Mouse (Mus musculus): ENCODE data around the gene Lclat1. TPM values are rescaled to one million over a fixed set of nuclear protein-coding genes. Genes with fewer than 3 reads are reported as not detected.
"Not testable (repeated sequence)": the region's sequence is repeated elsewhere in the genome, so short reads cannot be mapped to it uniquely, and the experiment has no call there.

The Lclat1 gene
- polyA plus RNA-seq, 1 experiment from 2014 or later: 29.2 TPM

- Histone ChIP-seq H3K36me3 (ENCODE audit: control insufficient read depth, insufficient read depth, low read length) (no peaks in the 10 kb centered on the region), H3K4me1 (replicated peaks; ENCODE audit: control insufficient read depth, insufficient read depth, low read length) (no peaks in the 10 kb centered on the region), H3K27ac (ENCODE audit: low read depth) (no peak overlapping the region), H3K27me3 (replicated peaks; ENCODE audit: control insufficient read depth, insufficient read depth, low read length) (no peaks in the 10 kb centered on the region), H3K9me3 (ENCODE audit: control insufficient read depth, low read length) (no peaks in the 10 kb centered on the region), H3K4me3 (ENCODE audit: low read depth, low read length) (no peak overlapping the region), H3K9ac (ENCODE audit: low read length) (no peak overlapping the region), H3K4me2 (ENCODE audit: low read length) (no peak overlapping the region)
- WGBS: 90% methylated on average over 2 of the region's 2 CpGs
- no peak for DNase-seq (ENCODE audit: low spot score)
- ATAC-seq (replicated peaks; ENCODE audit: low FRiP score, low TSS enrichment, low read depth): no peak
Measured at GRCm38 (mm10) chr17:73262558-73262957, 154.8 kb downstream of the Lclat1 start.

GRCm38 (mm10) chr17:73263077-73263501 is 155.3 kb downstream of the Lclat1 start:
- Histone ChIP-seq H3K4me3 (ENCODE audit: low read depth, low read length) (no peak overlapping the region), H3K27ac (ENCODE audit: low read depth) (no peak overlapping the region), H3K4me2 (ENCODE audit: low read length) (no peak overlapping the region), H3K9ac (ENCODE audit: low read length) (no peak overlapping the region), H3K36me3 (ENCODE audit: control insufficient read depth, insufficient read depth, low read length) (no peaks in the 10 kb centered on the region), H3K9me3 (ENCODE audit: control insufficient read depth, low read length) (no peaks in the 10 kb centered on the region), H3K27me3 (replicated peaks; ENCODE audit: control insufficient read depth, insufficient read depth, low read length) (no peaks in the 10 kb centered on the region), H3K4me1 (replicated peaks; ENCODE audit: control insufficient read depth, insufficient read depth, low read length) (no peaks in the 10 kb centered on the region)
- DNase-seq (ENCODE audit: low spot score): no peak
- ATAC-seq (replicated peaks; ENCODE audit: low FRiP score, low TSS enrichment, low read depth): 0 out of 2 replicates have a peak, but pooled peaks have one; percentile 18
- 81% methylated on average over 8 of the region's 8 CpGs for WGBS

GRCm38 (mm10) chr17:73270871-73271796 is 163.3 kb downstream of the Lclat1 start:
- Histone ChIP-seq H3K27ac (ENCODE audit: low read depth) (no peak overlapping the region), H3K4me3 (ENCODE audit: low read depth, low read length) (no peak overlapping the region), H3K4me1 (replicated peaks; ENCODE audit: control insufficient read depth, insufficient read depth, low read length) (no peaks in the 10 kb centered on the region), H3K4me2 (ENCODE audit: low read length) (no peak overlapping the region), H3K9me3 (ENCODE audit: control insufficient read depth, low read length) (no peaks in the 10 kb centered on the region), H3K36me3 (ENCODE audit: control insufficient read depth, insufficient read depth, low read length) (no peaks in the 10 kb centered on the region), H3K9ac (ENCODE audit: low read length) (no peak overlapping the region), H3K27me3 (replicated peaks; ENCODE audit: control insufficient read depth, insufficient read depth, low read length) (no peaks in the 10 kb centered on the region)
- no peak for ATAC-seq (replicated peaks; ENCODE audit: low FRiP score, low TSS enrichment, low read depth)
- DNase-seq (ENCODE audit: low spot score): no peak
- 75% methylated on average over 15 of the region's 15 CpGs for WGBS

GRCm38 (mm10) chr17:73271797-73272600 is 164.2 kb downstream of the Lclat1 start:
- DNase-seq (ENCODE audit: low spot score): no peak
- 91% methylated on average over 7 of the region's 7 CpGs for WGBS
- Histone ChIP-seq H3K27me3 (replicated peaks; ENCODE audit: control insufficient read depth, insufficient read depth, low read length) (no peaks in the 10 kb centered on the region), H3K4me2 (ENCODE audit: low read length) (no peak overlapping the region), H3K27ac (ENCODE audit: low read depth) (no peak overlapping the region), H3K36me3 (ENCODE audit: control insufficient read depth, insufficient read depth, low read length) (no peaks in the 10 kb centered on the region), H3K9me3 (ENCODE audit: control insufficient read depth, low read length) (no peaks in the 10 kb centered on the region), H3K9ac (ENCODE audit: low read length) (no peak overlapping the region), H3K4me3 (ENCODE audit: low read depth, low read length) (no peak overlapping the region), H3K4me1 (replicated peaks; ENCODE audit: control insufficient read depth, insufficient read depth, low read length) (no peaks in the 10 kb centered on the region)
- ATAC-seq (replicated peaks; ENCODE audit: low FRiP score, low TSS enrichment, low read depth): no peak

- DNase-seq (ENCODE audit: low spot score) (no peak), ATAC-seq (replicated peaks; ENCODE audit: low FRiP score, low TSS enrichment, low read depth) (no peak)
- H3K4me1 ChIP-seq (replicated peaks; ENCODE audit: control insufficient read depth, insufficient read depth, low read length): no peaks in the 10 kb centered on the region
- no peak overlapping the region for H3K4me3 ChIP-seq (ENCODE audit: low read depth, low read length)
- H3K4me2 ChIP-seq (ENCODE audit: low read length): no peak overlapping the region
- H3K36me3 ChIP-seq (ENCODE audit: control insufficient read depth, insufficient read depth, low read length): no peaks in the 10 kb centered on the region
- H3K27me3 ChIP-seq (replicated peaks; ENCODE audit: control insufficient read depth, insufficient read depth, low read length): no peaks in the 10 kb centered on the region
- H3K9ac ChIP-seq (ENCODE audit: low read length): no peak overlapping the region
- H3K9me3 ChIP-seq (ENCODE audit: control insufficient read depth, low read length): no peaks in the 10 kb centered on the region
- H3K27ac ChIP-seq (ENCODE audit: low read depth): no peak overlapping the region
- 81% methylated on average over 7 of the region's 7 CpGs for WGBS
Measured at GRCm38 (mm10) chr17:73273809-73274208, 166.0 kb downstream of the Lclat1 start.

- WGBS: 77% methylated on average over 10 of the region's 10 CpGs
- H3K9me3 ChIP-seq (ENCODE audit: control insufficient read depth, low read length): no peaks in the 10 kb centered on the region
- ATAC-seq (replicated peaks; ENCODE audit: low FRiP score, low TSS enrichment, low read depth): no peak
Measured at GRCm38 (mm10) chr17:73275066-73275465, 167.3 kb downstream of the Lclat1 start.

GRCm38 (mm10) chr17:73277770-73278169 is 170.0 kb downstream of the Lclat1 start:
- Histone ChIP-seq H3K4me2 (ENCODE audit: low read length) (no peak overlapping the region), H3K27me3 (replicated peaks; ENCODE audit: control insufficient read depth, insufficient read depth, low read length) (no peaks in the 10 kb centered on the region), H3K27ac (ENCODE audit: low read depth) (no peak overlapping the region), H3K9ac (ENCODE audit: low read length) (no peak overlapping the region), H3K4me1 (replicated peaks; ENCODE audit: control insufficient read depth, insufficient read depth, low read length) (0 out of 2 replicates have a peak, but pooled peaks cover 3% of the 10 kb centered on the region), H3K9me3 (ENCODE audit: control insufficient read depth, low read length) (no peaks in the 10 kb centered on the region), H3K36me3 (ENCODE audit: control insufficient read depth, insufficient read depth, low read length) (no peaks in the 10 kb centered on the region), H3K4me3 (ENCODE audit: low read depth, low read length) (no peak overlapping the region)
- ATAC-seq (replicated peaks; ENCODE audit: low FRiP score, low TSS enrichment, low read depth): no peak
- 92% methylated on average over 4 of the region's 4 CpGs for WGBS
- no peak for DNase-seq (ENCODE audit: low spot score)

More at GRCm38 (mm10) chr17:73275066-73275465, 167.3 kb downstream of the Lclat1 start:
- Histone ChIP-seq H3K4me1 (replicated peaks; ENCODE audit: control insufficient read depth, insufficient read depth, low read length) (no peaks in the 10 kb centered on the region), H3K9ac (ENCODE audit: low read length) (no peak overlapping the region), H3K36me3 (ENCODE audit: control insufficient read depth, insufficient read depth, low read length) (no peaks in the 10 kb centered on the region), H3K4me3 (ENCODE audit: low read depth, low read length) (no peak overlapping the region), H3K4me2 (ENCODE audit: low read length) (no peak overlapping the region), H3K27ac (ENCODE audit: low read depth) (no peak overlapping the region), H3K27me3 (replicated peaks; ENCODE audit: control insufficient read depth, insufficient read depth, low read length) (no peaks in the 10 kb centered on the region)
- no peak for DNase-seq (ENCODE audit: low spot score)

GRCm38 (mm10) chr17:73282702-73283101 is 174.9 kb downstream of the Lclat1 start:
- not testable (repeated sequence) for H3K27ac ChIP-seq (ENCODE audit: low read depth); H3K4me3 ChIP-seq (ENCODE audit: low read depth, low read length); H3K4me2 ChIP-seq (ENCODE audit: low read length); H3K27me3 ChIP-seq (replicated peaks; ENCODE audit: control insufficient read depth, insufficient read depth, low read length); H3K36me3 ChIP-seq (ENCODE audit: control insufficient read depth, insufficient read depth, low read length); H3K9ac ChIP-seq (ENCODE audit: low read length); H3K9me3 ChIP-seq (ENCODE audit: control insufficient read depth, low read length); H3K4me1 ChIP-seq (replicated peaks; ENCODE audit: control insufficient read depth, insufficient read depth, low read length)
- DNase-seq (ENCODE audit: low spot score) (peak; percentile 38), ATAC-seq (replicated peaks; ENCODE audit: low FRiP score, low TSS enrichment, low read depth) (0 out of 2 replicates have a peak, but pooled peaks have one; percentile 47)
- 44% methylated on average over 6 of the region's 6 CpGs for WGBS

Data from intestine, embryonic 14.5 days (tissue).